Comparison of ENCODE assay signal across 11 mouse cellular contexts in genomic region chr14:31137791-31138190, GRCm38 (mm10). TPM values are rescaled to one million over a fixed set of nuclear protein-coding genes. Genes with fewer than 3 reads are reported as not detected.
DNase-seq lines count a peak whose midpoint lies in the region; ATAC-seq and TF ChIP-seq lines count a peak whose summit lies in the region.
"Had no signal": no experiment of that assay in that cellular context is flagged by ENCODE, and none has a peak within 500 bp of the region (broad histone marks: within the 10 kb centered on the region; RNA-seq: fewer than 3 reads in every experiment).

No protein-coding gene starts in this region.

- H3K27ac ChIP-seq in heart, adult 2 months, result peak overlapping the region; percentile 49
- H3K27ac ChIP-seq in kidney, embryonic 16.5 days (ENCODE audit: low read length), result peak overlapping the region; percentile 82
- H3K27ac ChIP-seq in stomach, postnatal 0 days (replicated peaks), result 0 out of 2 replicates have a peak overlapping the region, but pooled peaks have one; percentile 35
- H3K27ac ChIP-seq: liver, embryonic 15.5 days had no signal

- no peaks in the 10 kb centered on the region for H3K36me3 ChIP-seq in heart, adult 2 months (ENCODE audit: control insufficient read depth, insufficient read depth, low read length)
- peaks cover 72% of the 10 kb centered on the region for H3K36me3 ChIP-seq in kidney, embryonic 16.5 days (ENCODE audit: insufficient read depth, low read length)
- H3K36me3 ChIP-seq in stomach, postnatal 0 days (ENCODE audit: control insufficient read depth, insufficient read depth, low read length), result peaks cover 18% of the 10 kb centered on the region

- ATAC-seq in kidney, embryonic 16.5 days (ENCODE audit: low FRiP score, low TSS enrichment), result no peak
- ATAC-seq in stomach, postnatal 0 days (ENCODE audit: low FRiP score, low TSS enrichment), result no peak

- H3K9me3 ChIP-seq in kidney, embryonic 16.5 days (ENCODE audit: low read length), result 0 out of 2 replicates have a peak, but pooled peaks cover 5% of the 10 kb centered on the region
- H3K9me3 ChIP-seq in stomach, postnatal 0 days (ENCODE audit: control insufficient read depth, low read length), result no peaks in the 10 kb centered on the region
- H3K9me3 ChIP-seq: liver, embryonic 15.5 days had no signal

- intact Hi-C loops in heart, adult 2 months (cut with DNase I), result no loop called here
- intact Hi-C loops in heart, postnatal 36 days (cut with DNase I), result no loop called here

- TF ChIP-seq EP300 in heart, adult 2 months (IDR thresholded peaks at IDR 0.05; ENCODE audit: insufficient read depth, low read depth, low read length), result no peak
- TF ChIP-seq EP300 in stomach, postnatal 0 days (optimal IDR thresholded peaks at IDR 0.05), result no peak

- no peak overlapping the region for H3K9ac ChIP-seq in heart, adult 2 months (ENCODE audit: low read depth, low read length)
- H3K9ac ChIP-seq in kidney, embryonic 16.5 days (replicated peaks; ENCODE audit: low read length), result no peak overlapping the region; the same call in 1 of the 2 replicates
- H3K9ac ChIP-seq in stomach, postnatal 0 days (ENCODE audit: low read length), result no peak overlapping the region
- H3K9ac ChIP-seq: liver, embryonic 15.5 days had no signal

- no peak overlapping the region for H3K4me3 ChIP-seq in heart, adult 2 months
- no peak overlapping the region for H3K4me3 ChIP-seq in kidney, embryonic 16.5 days (ENCODE audit: low read length)
- no peak overlapping the region for H3K4me3 ChIP-seq in stomach, postnatal 0 days (ENCODE audit: low read depth, low read length)
- H3K4me3 ChIP-seq: erythroblast, embryonic 14.5 days; liver, embryonic 15.5 days had no signal

- no peaks in the 10 kb centered on the region for H3K79me2 ChIP-seq in heart, adult 2 months (replicated peaks; ENCODE audit: control insufficient read depth, insufficient read depth, low read length)

- peak; percentile 51 to 54 for DNase-seq in heart, adult 2 months
- DNase-seq in heart, postnatal 36 days, result no peak
- peak; percentile 4 for DNase-seq in urinary bladder, postnatal 10 days (ENCODE audit: low spot score)
- no peak for DNase-seq in urinary bladder, adult 18-20 months (ENCODE audit: low spot score in 2 of 2)
- no peak for DNase-seq in stomach, postnatal 0 days (ENCODE audit: low spot score)
- DNase-seq in thymus, postnatal 0 days (ENCODE audit: low spot score), result no peak
- no peak for DNase-seq in right cerebral cortex, postnatal 36 days (ENCODE audit: low spot score in 2 of 2)
- DNase-seq: right cerebral cortex, postnatal 25 days had no signal

- H3K4me1 ChIP-seq in heart, adult 2 months (ENCODE audit: control insufficient read depth, insufficient read depth, low read length), result no peaks in the 10 kb centered on the region; the same call in none of the 2 replicates
- H3K4me1 ChIP-seq in kidney, embryonic 16.5 days (ENCODE audit: insufficient read depth, low read length), result peaks cover 33% of the 10 kb centered on the region
- peaks cover 4% of the 10 kb centered on the region for H3K4me1 ChIP-seq in stomach, postnatal 0 days (replicated peaks; ENCODE audit: control insufficient read depth, insufficient read depth)

- H3K27me3 ChIP-seq in heart, adult 2 months (ENCODE audit: control insufficient read depth, insufficient read depth, low read length), result no peaks in the 10 kb centered on the region
- no peaks in the 10 kb centered on the region for H3K27me3 ChIP-seq in kidney, embryonic 16.5 days (ENCODE audit: insufficient read depth, low read length)
- H3K27me3 ChIP-seq in stomach, postnatal 0 days (ENCODE audit: control insufficient read depth, insufficient read depth, low read length), result no peaks in the 10 kb centered on the region
- H3K27me3 ChIP-seq: liver, embryonic 15.5 days had no signal

- 25% methylated on average over 11 of the region's 11 CpGs for WGBS in heart, adult 2 months
- 65% methylated on average over 11 of the region's 11 CpGs for WGBS in kidney, embryonic 16.5 days
- WGBS in stomach, postnatal 0 days, result 82% methylated on average over 11 of the region's 11 CpGs

- TF ChIP-seq POLR2A in heart, adult 2 months (IDR thresholded peaks at IDR 0.05; ENCODE audit: insufficient read depth, low read depth, low read length), result no peak

- no peak for TF ChIP-seq CTCF in heart, adult 2 months (IDR thresholded peaks at IDR 0.05)
- no peak for TF ChIP-seq CTCF in stomach, postnatal 0 days (IDR thresholded peaks at IDR 0.05; ENCODE audit: low read depth)

- H3K4me2 ChIP-seq in kidney, embryonic 16.5 days (replicated peaks; ENCODE audit: low read depth, low read length), result no peak overlapping the region
- H3K4me2 ChIP-seq in stomach, postnatal 0 days (replicated peaks; ENCODE audit: low read depth), result no peak overlapping the region
- H3K4me2 ChIP-seq: liver, embryonic 15.5 days had no signal

RNA-seq across cellular contexts. Expression of gene Nt5dc2, which starts 6.9 kb away (rescaled TPM):
- total RNA-seq in heart, adult 2 months (2021), result 10 to 100 TPM; 18.7 to 21.8 TPM
- 52.5 and 82.7 TPM in 2 replicates for polyA plus RNA-seq in heart, adult 2 months (2012; rRNA removed)
- total RNA-seq in heart, postnatal 36 days (2021), result 10 to 100 TPM; 19.5 to 19.9 TPM
- 350 and 354 TPM in 2 replicates for polyA plus RNA-seq in kidney, embryonic 16.5 days (2015; fragmentation: Nextera tagmentation; extraction: Ambion mirVana)
- 61.0 and 65.3 TPM in 2 replicates for polyA plus RNA-seq in stomach, postnatal 0 days (2015; fragmentation: Nextera tagmentation; extraction: Ambion mirVana)
- polyA plus RNA-seq in thymus, postnatal 0 days (2015; fragmentation: Nextera tagmentation; extraction: Ambion mirVana), result 111 and 116 TPM in 2 replicates

RNA-seq across cellular contexts. Expression of gene Smim4, which starts 9.0 kb away (rescaled TPM):
- total RNA-seq in heart, adult 2 months (2021), result 10 to 100 TPM; 61.1 to 81.3 TPM
- 57.5 and 81.7 TPM in 2 replicates for polyA plus RNA-seq in heart, adult 2 months (2012; rRNA removed)
- 10 to 100 TPM; 64.8 to 72.2 TPM for total RNA-seq in heart, postnatal 36 days (2021)
- 105 and 109 TPM in 2 replicates for polyA plus RNA-seq in kidney, embryonic 16.5 days (2015; fragmentation: Nextera tagmentation; extraction: Ambion mirVana)
- 99.3 and 108 TPM in 2 replicates for polyA plus RNA-seq in stomach, postnatal 0 days (2015; fragmentation: Nextera tagmentation; extraction: Ambion mirVana)
- polyA plus RNA-seq in thymus, postnatal 0 days (2015; fragmentation: Nextera tagmentation; extraction: Ambion mirVana), result 244 and 262 TPM in 2 replicates

RNA-seq across cellular contexts. Expression of gene Stab1, which starts 30.6 kb away (rescaled TPM):
- 10 to 100 TPM; 64.2 to 65.0 TPM for total RNA-seq in heart, adult 2 months (2021)
- 77.0 and 90.8 TPM in 2 replicates for polyA plus RNA-seq in heart, adult 2 months (2012; rRNA removed)
- 10 to 100 TPM; 66.1 to 85.9 TPM for total RNA-seq in heart, postnatal 36 days (2021)
- 35.2 and 39.8 TPM in 2 replicates for polyA plus RNA-seq in kidney, embryonic 16.5 days (2015; fragmentation: Nextera tagmentation; extraction: Ambion mirVana)
- 23.7 and 23.9 TPM in 2 replicates for polyA plus RNA-seq in stomach, postnatal 0 days (2015; fragmentation: Nextera tagmentation; extraction: Ambion mirVana)
- polyA plus RNA-seq in thymus, postnatal 0 days (2015; fragmentation: Nextera tagmentation; extraction: Ambion mirVana), result 8.0 and 8.8 TPM in 2 replicates

Comparison
In these comparisons a context has a peak if more than half of its experiments do, and no peak if none do; other contexts are left out.
1. DNase-seq: peak in heart, adult 2 months (2 of 2) and urinary bladder, postnatal 10 days (single experiment); none in heart, postnatal 36 days (0 of 2), urinary bladder, adult 18-20 months (0 of 2), stomach, postnatal 0 days (single experiment), thymus, postnatal 0 days (single experiment) and right cerebral cortex, postnatal 36 days (0 of 2).
2. Peak in every context shown above with its lines, with median percentiles within 50 percentile points of each other: H3K27ac ChIP-seq.